Mouse (Mus musculus) limb, embryonic 11.5 days (tissue): ENCODE data around the gene Ccr7. TPM values are rescaled to one million over a fixed set of nuclear protein-coding genes. Genes with fewer than 3 reads are reported as not detected.
A peak's percentile ranks its signal among the peaks of the same experiment; 100 is the strongest.

Source experiments
- ATAC-seq: fragments of 200-750 bp; cut with Nextera tagmentation; 2 replicates; pipeline ENCODE4 v1.8.0; 2017; ENCODE audit warnings: low read depth; ENCODE audit not compliant: insufficient number of reproducible peaks, low FRiP score, low TSS enrichment
- DNase-seq: peaks from one replicate; pipeline ENCODE4 v3.0.0-alpha.2; 2015; ENCODE audit warnings: low spot score
- H3K27ac ChIP-seq: fragments of 300-500 bp; sonication (generic); replicated peaks from 2 replicates; pipeline ENCODE4 v1.5.1; 2014; ENCODE audit warnings: low read depth, mild to moderate bottlenecking, low read length
- H3K27me3 ChIP-seq: fragments of 300-500 bp; sonication (generic); 2 replicates; pipeline ENCODE4 v1.6.1; 2014; ENCODE audit warnings: mild to moderate bottlenecking, low read length, mixed read lengths; ENCODE audit not compliant: control insufficient read depth, insufficient read depth
- H3K36me3 ChIP-seq: fragments of 300-500 bp; sonication (generic); 2 replicates; pipeline ENCODE4 v1.6.1; 2014; ENCODE audit warnings: mild to moderate bottlenecking, low read length, moderate library complexity, mixed read lengths; ENCODE audit not compliant: control insufficient read depth, insufficient read depth
- H3K4me1 ChIP-seq: fragments of 300-500 bp; sonication (generic); 2 replicates; pipeline ENCODE4 v1.6.1; 2014; ENCODE audit warnings: low read length, mixed read lengths; ENCODE audit not compliant: control insufficient read depth, insufficient read depth
- H3K4me2 ChIP-seq: fragments of 300-500 bp; sonication (generic); 2 replicates; pipeline ENCODE4 v1.6.1; 2014; ENCODE audit warnings: low read depth, mild to moderate bottlenecking, moderate library complexity; ENCODE audit not compliant: severe bottlenecking
- H3K4me3 ChIP-seq: fragments of 300-500 bp; sonication (generic); 2 replicates; pipeline ENCODE4 v1.5.1; 2014; ENCODE audit warnings: low read depth, low read length
- H3K9ac ChIP-seq: fragments of 300-500 bp; sonication (generic); 2 replicates; pipeline ENCODE4 v1.6.1; 2014; ENCODE audit warnings: mild to moderate bottlenecking, low read length
- H3K9me3 ChIP-seq: fragments of 300-500 bp; sonication (generic); 2 replicates; pipeline ENCODE4 v1.6.1; 2016; ENCODE audit warnings: low read length; ENCODE audit not compliant: control insufficient read depth
- WGBS: fragments of 180-500 bp; shearing (Covaris S2); extraction: QIAGEN DNeasy Blood & Tissue Kit; methylation state at CpG from one replicate; pipeline ENCODE4 v1.1.7; 2014; 5-methylcytosine and 5-hydroxymethylcytosine counted together
- polyA plus RNA-seq: library from polyadenylated mRNA; unstranded; fragments of >200 nt; fragmentation: Nextera tagmentation; extraction: Ambion mirVana; gene quantifications from 2 replicates; pipeline ENCODE4 v1.2.1, GENCODE M21; 2014

Ccr7 gene
- polyA plus RNA-seq, 1 experiment from 2014 or later, result 1.3 TPM

DNA sequence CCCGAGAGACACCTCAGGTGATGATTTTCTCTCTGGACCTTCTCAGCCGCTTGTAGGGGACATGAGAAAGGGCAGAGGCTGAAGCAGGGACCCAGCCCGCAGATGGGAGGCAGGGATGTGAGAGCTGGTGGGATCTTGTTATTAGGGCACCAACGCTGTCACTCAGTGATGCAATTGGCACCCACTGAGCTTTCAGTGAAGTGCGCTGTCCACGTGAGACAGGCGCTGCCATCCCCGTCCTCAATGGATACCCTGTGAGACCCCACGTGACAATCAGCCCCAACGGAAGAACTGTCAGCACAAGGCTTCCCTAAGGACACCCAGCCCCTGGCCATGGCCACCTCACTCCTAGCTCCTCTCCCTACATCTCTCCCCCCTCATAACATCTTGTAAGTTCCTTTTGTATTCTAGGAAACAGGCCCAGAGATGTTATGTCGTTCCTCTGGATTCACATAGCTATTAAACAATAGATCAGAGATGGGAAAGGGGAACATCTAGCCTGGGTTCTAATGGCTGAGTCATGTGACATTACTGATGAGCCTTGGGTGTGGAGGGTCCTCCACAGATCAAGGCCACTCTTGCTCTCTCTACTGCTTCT, 3.4 kb downstream of the Ccr7 start:
- DNase-seq (no peak), ATAC-seq (no peak)
- Histone ChIP-seq H3K9ac (peak overlapping the region; percentile 27; the same call in 1 of the 2 replicates), H3K4me2 (no peak overlapping the region), H3K9me3 (no peaks in the 10 kb centered on the region), H3K36me3 (no peaks in the 10 kb centered on the region), H3K27ac (no peak overlapping the region), H3K4me3 (no peak overlapping the region), H3K27me3 (no peaks in the 10 kb centered on the region), H3K4me1 (peaks cover 37% of the 10 kb centered on the region)
- WGBS, result 63% methylated on average over 11 of the region's 11 CpGs

DNA sequence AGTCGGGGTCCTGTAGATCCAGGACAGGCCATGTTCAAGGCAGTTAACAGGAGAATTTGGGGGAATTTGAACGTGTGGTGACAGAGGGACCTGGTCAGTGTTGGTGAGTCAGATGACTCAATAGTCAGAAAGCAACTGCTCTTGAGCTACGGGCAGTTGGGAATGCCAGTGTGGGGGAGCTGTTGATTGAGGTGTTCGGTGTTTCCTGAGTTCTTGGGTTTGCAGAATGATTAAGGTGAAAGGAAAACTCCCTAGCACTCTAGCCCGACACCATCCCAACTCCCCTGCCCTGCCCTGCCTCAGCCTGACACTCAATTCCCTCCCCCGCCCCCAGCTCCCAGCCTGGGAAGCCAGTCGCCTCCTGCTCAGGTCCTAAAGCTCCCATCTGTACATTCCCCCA, 4.0 kb downstream of the Ccr7 start:
- H3K27me3 ChIP-seq, result no peaks in the 10 kb centered on the region
- H3K4me2 ChIP-seq, result no peak overlapping the region
- WGBS, result 40% methylated on average over 7 of the region's 7 CpGs
- no peak for ATAC-seq
- no peak for DNase-seq
- peaks cover 37% of the 10 kb centered on the region for H3K4me1 ChIP-seq
- H3K27ac ChIP-seq, result no peak overlapping the region
- no peak overlapping the region for H3K4me3 ChIP-seq
- peak overlapping the region; percentile 27; the same call in 1 of the 2 replicates for H3K9ac ChIP-seq
- H3K36me3 ChIP-seq, result no peaks in the 10 kb centered on the region
- H3K9me3 ChIP-seq, result no peaks in the 10 kb centered on the region

DNA sequence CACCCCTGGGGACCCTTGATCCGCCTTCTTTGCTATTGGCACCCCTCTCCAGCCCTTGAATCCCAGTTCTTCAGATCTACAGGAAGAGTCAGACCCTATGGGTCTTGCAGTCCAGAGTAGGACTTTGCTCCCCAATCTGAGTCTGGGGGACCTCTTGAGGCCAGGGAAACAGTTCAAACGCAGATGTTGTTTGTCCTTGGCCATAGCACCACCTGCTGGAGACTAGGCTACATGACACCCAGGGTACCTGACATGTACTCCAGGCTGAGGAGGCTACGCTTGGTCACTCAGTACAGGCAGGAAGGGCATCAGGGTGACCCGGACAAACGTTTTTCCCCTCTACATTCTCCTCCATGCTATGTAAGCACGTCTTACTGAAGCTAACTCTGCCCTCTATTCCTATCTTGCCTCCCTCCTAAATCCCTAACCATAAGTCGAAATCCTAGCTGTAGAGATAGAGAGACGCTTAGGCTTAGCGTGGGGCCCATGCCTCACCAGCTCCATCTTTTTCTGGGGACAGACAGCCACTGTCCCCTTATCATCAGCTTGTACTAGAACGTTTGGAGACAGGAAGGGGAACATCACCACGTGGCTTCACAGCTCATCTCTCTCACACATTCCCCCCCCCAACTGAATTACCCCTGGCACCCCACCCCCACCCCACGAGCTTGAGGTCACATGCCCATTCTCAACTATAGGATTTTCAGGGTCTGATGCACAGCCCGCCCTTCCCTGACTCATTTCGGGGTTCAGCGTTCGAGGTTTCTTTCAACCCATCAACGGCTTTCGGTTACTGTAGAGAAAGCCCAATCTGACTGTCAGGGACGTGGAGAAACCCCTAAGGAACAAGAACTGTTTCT, 4.7 kb downstream of the Ccr7 start:
- Histone ChIP-seq H3K9ac (peak overlapping the region; percentile 41; the same call in 1 of the 2 replicates), H3K36me3 (no peaks in the 10 kb centered on the region), H3K9me3 (no peaks in the 10 kb centered on the region), H3K27me3 (no peaks in the 10 kb centered on the region), H3K4me1 (peaks cover 37% of the 10 kb centered on the region), H3K27ac (peak overlapping the region; percentile 99), H3K4me3 (no peak overlapping the region), H3K4me2 (no peak overlapping the region; the same call in 1 of the 2 replicates)
- DNase-seq (peak; percentile 93), ATAC-seq (peak; percentile 9; the same call in 1 of the 2 replicates)
- WGBS, result 51% methylated on average over 19 of the region's 19 CpGs

DNA sequence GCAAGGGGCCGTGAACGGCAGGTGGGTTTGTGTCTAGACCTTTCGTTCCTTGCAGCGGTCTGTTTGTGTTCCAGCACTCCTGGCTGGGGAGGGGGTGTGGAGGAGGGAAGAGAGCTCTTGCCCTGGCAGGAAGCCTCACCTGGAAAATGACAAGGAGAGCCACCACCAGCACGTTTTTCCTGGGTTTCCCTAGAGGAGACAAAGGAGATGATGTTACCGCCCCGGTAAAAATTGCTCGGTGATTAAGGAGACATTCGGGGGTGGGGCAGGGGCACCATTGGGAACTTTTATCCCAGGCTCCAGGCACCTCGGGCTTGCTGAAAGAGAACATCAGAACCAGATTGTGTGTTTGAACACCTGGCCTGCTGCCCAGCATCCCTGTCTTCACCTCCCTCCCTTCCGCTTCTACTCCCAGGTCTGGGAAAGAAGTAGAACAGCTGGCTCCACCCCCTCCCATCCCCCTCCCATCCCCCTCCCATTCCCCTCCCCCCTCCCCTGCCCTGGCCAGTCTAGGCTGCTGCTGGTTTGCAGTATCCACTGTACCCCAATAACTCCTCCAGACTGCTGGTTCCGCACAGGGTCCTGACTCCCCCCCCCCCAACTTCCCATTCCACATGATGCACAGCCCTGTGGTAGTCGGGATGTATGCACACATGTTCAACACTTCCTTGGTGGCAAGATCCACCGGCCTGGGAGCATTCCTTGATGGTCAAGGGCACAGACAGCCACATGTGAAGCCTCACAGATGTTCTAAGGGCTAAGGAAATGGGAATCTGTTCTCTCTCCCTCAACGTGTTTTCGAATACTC, 5.8 kb downstream of the Ccr7 start:
- peak overlapping the region; percentile 99 for H3K27ac ChIP-seq
- no peaks in the 10 kb centered on the region for H3K36me3 ChIP-seq
- ATAC-seq (peak; percentile 58; the same call in 1 of the 2 replicates), DNase-seq (peak; percentile 67)
- no peaks in the 10 kb centered on the region for H3K27me3 ChIP-seq
- H3K9me3 ChIP-seq, result no peaks in the 10 kb centered on the region
- H3K4me3 ChIP-seq, result no peak overlapping the region
- H3K9ac ChIP-seq, result peak overlapping the region; percentile 43
- peak overlapping the region; percentile 26; the same call in 1 of the 2 replicates for H3K4me2 ChIP-seq
- peaks cover 40% of the 10 kb centered on the region for H3K4me1 ChIP-seq
- WGBS, result 7% methylated on average over 16 of the region's 16 CpGs

DNA sequence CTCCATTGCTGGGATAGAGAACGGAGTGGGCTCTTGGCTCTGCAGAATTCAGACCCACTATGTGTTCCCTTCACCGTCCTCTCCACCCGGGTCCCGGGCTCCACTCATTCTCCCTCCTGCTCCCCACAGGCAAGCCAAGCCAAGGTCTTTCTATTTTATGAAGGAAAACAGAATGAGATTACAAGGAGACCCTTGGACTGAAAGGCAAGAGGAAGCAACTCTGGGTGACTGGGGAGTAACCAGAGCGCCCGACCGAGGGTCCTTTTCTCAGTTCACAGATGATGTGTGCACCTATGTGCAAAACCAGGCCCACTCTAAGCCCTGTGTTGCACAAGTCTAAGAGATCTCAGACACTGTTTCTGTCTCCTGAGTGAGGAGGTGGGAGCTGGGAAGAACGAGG, 6.5 kb downstream of the Ccr7 start:
- H3K36me3 ChIP-seq, result no peaks in the 10 kb centered on the region
- peak overlapping the region; percentile 43 for H3K9ac ChIP-seq
- no peak for ATAC-seq
- H3K9me3 ChIP-seq, result no peaks in the 10 kb centered on the region
- H3K27ac ChIP-seq, result peak overlapping the region; percentile 99
- H3K4me3 ChIP-seq, result no peak overlapping the region
- no peak for DNase-seq
- H3K4me2 ChIP-seq, result peak overlapping the region; percentile 26; the same call in 1 of the 2 replicates
- peaks cover 46% of the 10 kb centered on the region for H3K4me1 ChIP-seq
- H3K27me3 ChIP-seq, result no peaks in the 10 kb centered on the region
- WGBS, result 54% methylated on average over 8 of the region's 8 CpGs

DNA sequence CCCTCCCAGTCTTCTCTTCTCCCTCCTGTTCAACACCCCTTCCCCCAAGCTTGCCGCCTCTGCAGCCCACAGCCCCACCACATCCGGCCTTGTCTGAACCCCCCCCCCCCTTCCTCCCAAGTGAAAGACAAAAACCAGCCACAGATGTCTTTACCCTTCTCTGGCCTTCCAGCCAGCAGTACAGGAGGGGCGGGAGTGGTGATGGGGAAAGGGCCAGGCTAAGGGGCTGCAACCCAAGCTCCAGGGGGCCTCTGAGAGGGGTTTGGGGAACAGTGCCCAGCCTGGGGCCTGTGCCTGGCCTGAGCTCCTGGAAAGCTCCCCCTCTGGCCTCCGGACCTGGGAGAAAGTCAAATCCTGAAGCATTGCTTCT, 7.0 kb downstream of the Ccr7 start:
- no peak for DNase-seq
- WGBS, result 2% methylated on average over 4 of the region's 4 CpGs
- Histone ChIP-seq H3K4me3 (no peak overlapping the region), H3K4me1 (peaks cover 47% of the 10 kb centered on the region), H3K27me3 (no peaks in the 10 kb centered on the region), H3K4me2 (peak overlapping the region; percentile 18), H3K27ac (peak overlapping the region; percentile 99), H3K36me3 (no peaks in the 10 kb centered on the region), H3K9ac (peak overlapping the region; percentile 43), H3K9me3 (no peaks in the 10 kb centered on the region)
- peak; percentile 51 for ATAC-seq

DNA sequence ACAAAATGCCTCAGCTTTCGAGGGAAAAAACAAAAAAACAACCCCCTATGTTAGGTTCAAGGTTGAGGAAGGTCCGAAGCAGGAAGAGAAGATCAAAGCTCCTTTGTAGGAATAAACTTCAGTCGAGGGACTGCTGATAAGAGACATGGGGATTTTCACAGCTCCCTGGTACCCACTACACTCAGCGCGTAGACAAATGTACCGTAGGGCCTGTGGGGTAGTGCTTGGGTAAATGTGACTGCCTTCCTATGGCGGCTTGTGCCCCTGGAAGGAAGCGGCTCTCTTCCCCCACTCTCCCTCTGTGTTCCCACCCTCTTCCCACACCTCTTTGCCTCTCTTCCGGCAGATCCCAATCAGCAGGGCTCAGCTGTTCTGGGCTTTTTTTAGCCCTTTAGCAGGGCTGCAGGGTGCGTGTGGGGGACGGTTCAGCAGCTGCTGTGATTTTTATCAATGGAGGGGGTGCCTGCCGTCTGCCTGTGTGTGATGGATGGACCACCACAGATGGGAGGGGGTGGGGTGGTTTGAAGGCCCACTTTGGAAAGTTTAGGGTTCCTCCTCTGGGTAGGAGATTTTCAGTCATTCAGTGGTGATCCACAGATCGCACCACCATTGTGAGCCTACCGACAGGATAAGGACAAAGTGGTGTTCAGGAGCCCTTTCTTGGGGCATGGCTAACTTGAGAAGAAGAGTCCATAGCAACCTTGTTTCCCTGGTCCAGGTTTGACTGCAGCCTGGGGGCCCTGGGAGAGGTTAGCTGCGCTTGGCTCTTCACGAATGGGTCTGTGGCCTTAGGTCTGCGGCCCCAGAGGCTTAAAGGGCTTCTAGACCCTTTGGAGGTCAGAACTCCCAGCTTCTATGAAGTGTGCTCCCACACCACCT, 7.6 kb downstream of the Ccr7 start:
- H3K4me1 ChIP-seq, result peaks cover 50% of the 10 kb centered on the region
- H3K9ac ChIP-seq, result peak overlapping the region; percentile 43
- peak overlapping the region; percentile 99 for H3K27ac ChIP-seq
- no peaks in the 10 kb centered on the region for H3K36me3 ChIP-seq
- peak overlapping the region; percentile 36 for H3K4me2 ChIP-seq
- no peaks in the 10 kb centered on the region for H3K9me3 ChIP-seq
- H3K27me3 ChIP-seq, result no peaks in the 10 kb centered on the region
- H3K4me3 ChIP-seq, result no peak overlapping the region
- 14% methylated on average over 17 of the region's 17 CpGs for WGBS
- DNase-seq (peak; percentile 74), ATAC-seq (peak; percentile 42)
